Mouse (Mus musculus) left cerebral cortex, adult 11 months (tissue): ENCODE results near the gene Mrtfb.

Experiments used
- DNase-seq: peaks from one replicate; pipeline ENCODE4 v3.0.0; 2022; ENCODE audit warnings: low spot score

The Mrtfb gene

DNA sequence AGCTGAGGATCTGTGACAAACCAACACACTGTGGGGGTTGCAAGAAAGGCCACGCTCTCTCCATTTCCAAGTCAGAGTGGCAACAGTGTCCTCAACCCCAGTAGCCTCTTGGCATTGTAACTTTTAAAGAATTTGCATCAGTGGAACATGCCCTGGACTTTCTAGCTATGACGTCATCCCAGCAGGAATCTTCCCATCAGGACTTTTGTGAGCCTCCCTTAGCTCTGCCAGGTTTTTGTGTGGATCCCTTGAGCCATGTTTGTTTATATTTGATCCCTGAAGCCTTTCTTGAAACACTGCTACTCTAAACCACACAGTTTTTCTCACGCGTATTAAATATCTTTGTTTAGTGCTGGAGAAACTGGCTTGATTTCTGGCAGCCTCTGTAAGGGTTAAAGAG is 97.6 kb downstream of the Mrtfb start:
- no peak for DNase-seq

DNA sequence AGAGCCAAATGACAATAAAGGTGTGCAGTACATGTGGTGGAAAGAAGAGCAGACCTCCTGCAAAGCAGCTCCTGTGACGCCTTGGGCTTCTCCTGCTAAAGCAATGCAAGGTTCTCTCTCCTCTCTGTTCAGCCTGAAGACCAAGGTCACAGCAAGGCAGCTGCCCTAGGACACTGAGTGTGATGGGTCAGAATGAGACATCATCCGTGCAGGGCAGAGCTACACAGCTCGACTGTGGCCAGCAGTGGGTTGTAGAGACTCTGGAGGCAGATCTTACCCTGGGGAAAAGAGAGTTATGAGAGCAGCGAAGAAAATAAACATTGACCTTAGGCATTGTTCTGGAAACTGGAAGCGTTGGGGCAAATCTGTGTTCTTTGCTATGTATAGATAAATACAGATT is 98.2 kb downstream of the Mrtfb start:
- DNase-seq = no peak

DNA sequence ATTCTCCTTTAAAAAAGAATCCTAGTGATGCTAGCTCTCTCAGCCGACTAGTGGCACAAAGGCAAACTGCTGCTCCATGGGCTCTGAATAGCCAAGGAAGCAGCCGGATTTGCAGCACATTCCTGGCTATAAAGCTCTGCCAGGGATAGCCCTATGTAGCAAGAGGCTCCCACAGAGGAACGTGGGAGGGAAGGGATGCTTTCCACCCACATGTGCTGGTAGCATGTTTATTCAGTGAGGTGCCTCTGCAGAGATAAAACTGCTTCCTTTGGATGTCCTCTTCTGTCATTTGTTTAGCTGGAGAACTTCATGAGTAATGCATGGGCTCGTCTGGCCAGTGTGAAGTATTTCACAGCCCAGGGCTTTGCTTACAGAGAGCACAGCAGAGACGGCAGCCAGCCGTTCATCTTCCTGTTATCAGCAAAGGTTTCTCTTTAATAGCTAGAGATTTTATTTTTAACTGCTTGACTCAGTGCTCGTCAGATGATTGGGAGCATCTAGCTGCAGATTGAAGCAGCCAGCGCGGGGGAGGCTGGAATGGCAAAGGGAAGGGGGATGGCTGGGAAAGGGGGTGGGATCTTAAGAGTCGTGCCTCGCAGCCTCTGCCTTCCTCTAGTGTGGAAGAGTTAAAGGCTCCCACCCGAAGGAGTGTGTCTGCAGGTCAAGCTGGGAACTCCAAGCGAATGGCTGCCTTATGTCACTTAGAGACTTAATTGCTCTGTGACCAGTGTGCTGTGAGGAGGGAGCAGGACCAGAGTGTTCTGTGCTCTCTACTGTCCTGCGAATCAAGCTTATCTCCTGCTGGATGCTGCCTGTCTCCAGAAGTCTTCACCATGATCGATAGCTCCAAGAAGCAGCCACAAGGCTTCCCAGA is 101.8 kb downstream of the Mrtfb start:
- peak; percentile 81 for DNase-seq

DNA sequence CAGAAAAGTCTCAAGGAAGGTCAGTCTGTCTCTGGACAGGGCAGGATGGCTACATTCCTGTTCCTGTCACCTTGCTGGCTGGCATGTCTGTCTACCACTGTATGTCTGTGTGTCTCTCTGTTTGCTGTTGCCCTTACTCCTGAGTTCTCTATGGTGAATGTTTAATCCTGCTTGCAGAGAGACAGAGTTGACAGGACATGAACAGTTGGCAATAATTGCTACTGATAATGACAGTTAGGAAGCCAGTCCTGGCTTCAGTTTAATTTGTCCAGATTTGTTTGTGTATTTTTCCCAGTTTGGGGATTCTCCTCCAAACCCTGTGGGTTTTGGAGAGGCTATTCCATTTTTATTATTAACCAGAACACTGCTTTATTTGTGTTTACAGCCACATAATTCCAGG is 102.5 kb downstream of the Mrtfb start:
- no peak for DNase-seq

DNA sequence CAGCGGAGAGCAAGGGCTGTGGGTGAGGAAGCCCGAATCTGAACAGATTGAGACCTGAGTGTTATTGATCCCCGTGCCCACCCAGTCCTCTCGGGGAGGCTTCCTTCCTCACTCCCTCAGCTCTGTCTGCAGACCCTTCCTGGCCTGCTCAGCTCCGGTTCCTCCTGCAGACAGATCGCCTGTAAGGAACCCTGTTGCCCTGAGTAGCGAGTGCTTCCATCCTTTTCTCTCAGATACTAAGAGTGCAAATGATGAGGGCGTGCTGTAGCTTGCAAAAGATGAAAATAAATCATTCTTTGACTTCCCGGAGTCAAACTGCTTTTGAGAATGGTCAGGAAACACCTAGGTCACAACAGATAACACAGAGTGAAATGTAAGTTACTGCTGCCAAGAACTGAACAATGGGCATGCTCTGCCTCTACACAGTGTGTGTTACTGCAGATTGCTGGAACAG is 103.2 kb downstream of the Mrtfb start:
- no peak for DNase-seq

DNA sequence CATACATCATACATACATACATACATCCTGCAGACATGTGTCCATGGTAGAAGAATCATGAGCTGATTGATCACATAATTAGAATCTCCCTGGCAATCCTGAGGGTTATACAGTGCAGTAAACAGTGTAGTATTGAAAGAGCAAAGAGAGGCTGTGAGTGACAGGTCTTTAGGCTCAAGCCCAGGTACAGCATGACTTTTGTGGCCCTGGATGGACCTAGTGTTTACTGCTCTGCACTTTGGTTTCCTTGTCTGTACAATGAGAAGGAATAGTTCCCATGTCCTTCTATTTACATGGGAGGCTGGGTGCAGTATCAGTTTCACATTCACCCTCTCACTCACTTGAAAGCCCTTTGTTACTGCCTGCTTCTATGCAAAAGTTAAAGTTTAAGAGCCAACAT is 103.9 kb downstream of the Mrtfb start:
- no peak for DNase-seq

DNA sequence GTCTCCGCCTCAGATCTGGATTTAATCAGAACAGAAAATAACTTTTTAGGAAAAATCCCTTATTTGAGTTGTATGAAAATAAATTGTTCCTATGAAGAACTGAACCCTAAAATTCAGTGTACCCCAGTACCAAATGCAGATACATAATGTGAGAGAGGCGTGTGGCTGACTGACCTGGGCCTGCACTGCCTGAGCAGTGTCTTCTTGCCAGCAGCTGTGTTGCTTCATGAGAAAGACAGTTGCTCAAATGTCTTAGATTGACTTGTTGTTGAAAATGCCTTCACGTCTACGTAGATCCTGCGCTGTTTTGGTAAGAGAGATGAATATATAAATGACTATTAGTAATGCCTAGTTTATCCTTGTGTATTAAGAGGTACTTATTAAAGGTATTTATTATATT is 104.6 kb downstream of the Mrtfb start:
- no peak for DNase-seq

DNA sequence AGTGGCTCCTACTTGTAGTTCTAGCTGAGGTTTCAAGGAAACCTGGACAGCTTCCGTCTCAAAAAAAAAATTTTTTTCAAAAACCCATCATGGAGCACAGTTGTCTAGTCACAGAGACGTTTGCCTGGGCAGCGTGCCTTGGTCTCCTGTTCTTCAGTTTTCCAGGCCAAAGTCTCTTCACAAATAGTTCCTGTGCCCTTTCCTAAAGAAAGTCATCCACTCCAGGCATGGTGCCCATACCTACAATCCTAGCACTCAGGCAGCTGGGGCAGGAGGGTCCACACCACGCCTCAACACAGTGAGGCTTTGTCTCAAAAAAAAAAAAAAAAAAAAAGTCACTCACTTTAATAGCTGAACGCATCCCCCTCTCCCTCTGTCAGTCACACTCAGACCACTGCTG is 106.9 kb downstream of the Mrtfb start:
- DNase-seq = no peak

DNA sequence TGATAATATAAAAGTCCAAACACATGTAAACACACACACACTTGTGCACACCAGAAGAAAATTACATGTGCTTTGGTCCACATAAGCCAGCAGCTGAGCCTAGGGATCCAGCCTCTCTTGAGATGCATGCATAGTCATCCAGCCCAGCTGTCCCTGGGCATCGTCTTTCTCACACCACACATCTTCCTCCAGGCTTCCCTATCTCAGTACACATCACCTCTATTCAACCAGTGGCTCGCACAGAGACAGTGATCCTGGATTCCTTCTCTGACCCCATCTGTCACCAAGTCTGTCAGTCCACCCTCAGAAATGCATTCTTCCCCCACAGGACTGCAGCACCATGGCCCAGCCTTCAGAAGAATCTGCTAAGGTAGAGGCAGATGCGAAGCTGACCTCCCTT is 107.9 kb downstream of the Mrtfb start:
- DNase-seq = no peak

DNA sequence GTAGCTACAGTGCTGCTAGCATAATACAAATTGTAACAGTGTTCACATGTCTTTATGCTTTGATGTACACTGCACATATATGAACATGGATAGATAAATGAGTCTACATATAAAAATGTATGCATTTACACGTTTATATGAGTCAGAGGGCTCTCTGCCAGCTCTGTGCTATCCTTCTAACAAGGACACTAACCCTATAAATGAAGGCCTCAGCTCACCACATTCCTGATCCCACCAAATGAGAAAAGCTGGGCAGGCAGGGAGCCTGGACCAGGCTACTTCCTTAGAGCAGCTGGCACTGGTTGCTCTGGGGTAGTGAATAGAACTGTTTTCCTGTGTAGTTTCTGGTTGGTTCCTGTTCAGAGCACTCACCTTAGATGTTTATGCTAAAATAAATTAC is 110.0 kb downstream of the Mrtfb start:
- DNase-seq = no peak

DNA sequence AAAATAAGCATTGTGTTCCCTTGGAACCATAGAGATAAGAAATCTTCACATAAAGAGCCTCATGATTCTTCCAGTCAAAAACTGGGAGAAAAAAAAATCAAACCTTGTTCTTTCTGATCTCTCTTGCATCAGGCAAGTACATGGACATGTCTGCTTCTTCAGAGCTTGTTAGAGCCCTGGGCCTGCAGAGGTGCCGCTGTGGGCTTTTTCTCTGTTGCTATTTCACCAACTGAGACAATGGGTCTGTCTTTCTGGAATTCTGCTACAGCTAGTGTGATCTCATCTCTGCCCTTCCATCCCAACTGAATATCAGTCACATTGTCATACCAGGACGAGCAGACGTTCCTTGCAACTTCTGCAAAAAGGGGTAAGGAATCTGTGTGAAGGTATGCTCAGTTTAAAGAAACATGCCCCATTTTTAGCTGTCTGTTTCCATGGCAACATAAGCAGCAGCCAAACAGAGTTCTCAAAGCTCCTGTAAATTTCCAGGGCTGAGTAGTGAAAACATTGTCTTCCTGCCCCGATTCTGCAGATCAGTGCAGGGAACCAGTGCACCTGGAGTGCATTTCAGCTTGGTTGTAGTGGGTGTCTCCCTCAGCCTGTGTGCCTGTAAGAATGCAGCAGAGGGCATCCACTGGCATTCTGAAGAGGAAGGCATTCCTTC is 110.7 kb downstream of the Mrtfb start:
- DNase-seq = peak; percentile 68

DNA sequence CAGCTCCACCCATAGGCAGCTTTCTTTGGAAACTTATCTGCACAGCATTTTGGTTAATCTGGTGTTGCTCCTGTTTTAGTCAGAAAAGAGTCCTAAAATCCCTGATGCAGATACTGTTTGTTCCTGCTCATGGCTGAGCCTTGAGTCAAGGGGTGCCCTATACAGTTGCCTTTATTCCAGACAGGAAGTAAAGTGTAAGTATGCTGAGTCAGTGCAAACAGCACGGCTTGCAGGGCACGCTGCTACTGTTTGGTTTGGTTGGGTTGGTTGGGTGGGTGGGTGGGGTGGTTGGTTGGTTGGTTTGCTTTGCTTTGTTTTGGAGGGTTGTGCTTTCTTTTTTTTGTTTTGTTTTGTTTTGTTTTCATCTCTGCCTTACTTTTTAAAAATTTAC is 111.2 kb downstream of the Mrtfb start:
- no peak for DNase-seq

DNA sequence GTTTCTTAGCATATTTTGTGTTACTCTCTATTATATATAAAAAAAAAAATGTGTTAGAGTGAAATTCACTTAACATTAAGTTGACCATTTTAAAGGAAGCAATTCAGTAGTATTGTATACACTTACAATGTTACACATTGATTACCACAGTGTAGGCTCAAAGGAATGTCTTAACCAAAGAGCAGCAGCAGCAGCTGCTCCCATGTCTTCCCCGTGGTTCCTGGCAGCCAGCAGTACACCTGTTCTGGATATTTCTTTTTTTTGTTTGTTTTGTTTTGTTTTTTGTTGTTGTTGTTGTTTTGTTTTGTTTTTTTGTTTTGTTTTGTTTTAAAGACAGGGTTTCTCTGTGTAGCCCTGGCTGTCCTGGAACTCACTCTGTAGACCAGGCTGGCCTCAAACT is 112.4 kb downstream of the Mrtfb start:
- no peak for DNase-seq

DNA sequence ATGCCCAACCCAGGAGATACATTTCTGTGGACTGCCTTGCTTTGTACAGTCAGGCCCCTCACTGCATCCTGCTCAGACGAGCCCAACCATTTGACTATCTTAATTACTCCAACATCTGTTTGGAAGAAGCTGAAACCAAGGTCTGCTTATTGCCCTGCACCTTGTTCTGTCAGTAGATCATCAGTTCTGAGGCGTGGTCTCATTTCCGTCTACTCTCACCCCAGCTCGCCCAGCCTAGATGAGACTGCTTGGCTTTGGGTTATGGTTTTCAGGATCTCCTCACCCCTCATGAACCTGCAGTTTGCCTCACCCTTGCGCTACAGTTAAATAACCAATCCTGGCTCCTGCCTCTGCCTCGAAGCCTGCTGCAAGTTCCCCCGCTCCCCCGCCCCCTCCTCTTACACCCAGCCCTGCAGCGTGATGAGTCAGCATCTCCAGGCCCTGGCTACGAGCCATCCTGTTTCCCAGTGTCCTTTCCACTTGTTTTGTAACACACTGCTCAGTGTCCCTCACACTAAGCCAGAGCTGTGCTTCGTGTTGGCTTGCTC is 115.5 kb downstream of the Mrtfb start:
- peak; percentile 73 for DNase-seq

DNA sequence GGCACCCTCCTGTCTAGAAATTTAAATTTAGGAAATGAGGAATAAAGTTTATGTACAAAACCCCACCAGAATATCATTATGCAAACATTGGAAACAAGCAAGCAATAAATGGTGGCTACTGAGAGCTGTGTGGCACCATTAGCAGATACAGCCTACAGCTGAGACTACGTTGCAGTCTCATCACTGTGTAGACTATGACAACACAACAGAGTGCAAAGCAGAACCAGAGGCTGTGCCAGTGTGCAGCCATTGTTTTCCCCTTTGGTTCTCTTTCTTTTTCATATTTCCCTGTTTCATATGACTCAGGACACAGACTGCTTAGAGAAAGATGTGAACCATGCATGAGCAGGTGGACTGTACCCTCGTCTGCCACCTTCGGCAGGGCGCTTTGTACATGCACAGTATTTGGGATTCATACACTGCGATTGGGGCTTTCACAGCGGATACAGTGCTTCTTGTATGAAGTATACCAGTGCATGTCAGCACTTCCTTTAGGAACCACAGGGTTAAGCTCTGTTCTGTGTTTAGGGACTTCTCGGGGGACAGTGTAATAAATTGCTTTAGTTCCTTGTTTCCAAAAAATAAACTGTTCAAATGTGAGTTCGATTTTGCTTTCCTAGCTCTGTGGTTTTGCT is 116.7 kb downstream of the Mrtfb start:
- DNase-seq = no peak

DNA sequence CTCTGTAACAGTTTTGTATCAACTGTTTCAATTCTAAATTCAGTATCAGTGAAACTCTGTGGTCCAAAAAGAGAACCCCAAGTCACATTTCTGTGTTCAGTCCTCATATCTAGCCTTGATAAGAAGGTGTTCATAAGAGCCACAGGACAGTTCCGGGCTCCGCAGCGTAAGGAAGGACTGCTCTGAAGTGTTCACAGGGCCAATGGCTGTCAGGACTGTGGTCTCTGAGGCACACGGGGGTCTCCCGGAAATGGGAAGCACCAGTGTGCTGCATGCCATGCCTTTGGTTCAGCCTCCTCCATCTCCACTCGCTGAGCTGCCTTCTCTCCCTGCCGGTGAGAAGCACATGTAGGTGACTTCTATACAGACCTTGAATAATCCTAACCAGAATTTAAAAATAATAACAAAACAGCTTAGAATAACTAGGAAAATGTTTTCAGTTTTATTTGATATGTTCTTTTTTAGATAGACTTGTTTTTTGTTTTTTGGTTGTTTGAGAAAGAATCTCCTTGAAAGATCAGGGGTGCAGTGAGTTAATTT is 120.7 kb downstream of the Mrtfb start:
- DNase-seq = no peak

DNA sequence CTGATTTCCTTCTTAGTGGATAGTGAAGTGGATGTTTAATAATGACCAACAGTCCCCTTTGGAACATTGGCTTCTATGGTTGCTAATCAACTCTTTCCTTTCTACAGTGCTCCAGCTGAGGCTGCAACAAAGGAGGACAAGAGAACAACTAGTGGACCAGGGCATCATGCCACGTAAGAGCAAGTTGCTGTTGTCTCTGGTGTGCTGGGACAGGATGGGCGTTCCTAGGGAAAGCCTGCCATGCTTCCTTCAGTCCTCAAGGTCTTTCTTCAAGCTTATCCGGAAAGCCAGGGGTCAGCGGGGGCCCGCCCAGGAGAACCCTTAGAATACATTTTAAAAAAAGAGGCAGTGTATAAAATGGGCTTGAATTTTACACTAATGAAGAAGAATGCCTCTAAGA is 121.9 kb downstream of the Mrtfb start:
- no peak for DNase-seq

DNA sequence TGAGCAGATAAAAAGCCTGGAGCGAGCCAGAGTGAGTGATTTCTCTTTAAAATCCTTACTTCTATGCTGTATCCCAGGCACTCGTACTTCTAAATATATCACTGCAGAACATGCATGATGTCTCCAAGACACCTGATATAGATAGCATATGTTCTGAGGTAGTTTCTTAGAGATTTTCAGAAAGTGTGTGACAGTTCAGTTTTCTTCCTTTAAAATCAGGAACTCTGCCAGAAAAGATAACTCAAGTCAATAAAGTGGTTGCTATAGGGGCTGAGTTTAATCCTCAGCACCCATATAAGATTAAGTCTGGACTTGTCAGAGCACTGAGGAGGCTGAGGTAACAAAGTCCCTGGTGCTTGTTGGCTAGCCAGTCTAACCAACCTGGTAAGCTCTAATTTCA is 123.6 kb downstream of the Mrtfb start:
- no peak for DNase-seq

DNA sequence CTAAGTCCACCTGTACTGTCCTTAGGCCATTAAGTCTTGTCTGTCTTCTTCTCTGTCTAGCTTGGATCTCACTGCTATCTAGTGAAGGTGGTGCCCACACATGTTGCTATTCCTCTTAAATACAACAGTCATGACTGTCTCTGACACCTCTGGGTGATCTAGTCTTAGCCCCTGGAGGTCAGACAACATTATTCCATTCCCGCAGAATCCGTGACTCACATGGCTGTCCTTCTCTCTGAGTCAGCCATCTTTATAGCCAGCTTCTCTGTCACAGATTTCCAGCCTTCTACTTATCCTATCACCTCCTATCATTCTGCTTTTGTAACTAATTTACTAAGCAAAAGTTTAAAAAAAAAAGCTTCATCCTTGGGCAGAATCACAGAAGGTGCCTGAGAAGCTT is 125.5 kb downstream of the Mrtfb start:
- DNase-seq = no peak

DNA sequence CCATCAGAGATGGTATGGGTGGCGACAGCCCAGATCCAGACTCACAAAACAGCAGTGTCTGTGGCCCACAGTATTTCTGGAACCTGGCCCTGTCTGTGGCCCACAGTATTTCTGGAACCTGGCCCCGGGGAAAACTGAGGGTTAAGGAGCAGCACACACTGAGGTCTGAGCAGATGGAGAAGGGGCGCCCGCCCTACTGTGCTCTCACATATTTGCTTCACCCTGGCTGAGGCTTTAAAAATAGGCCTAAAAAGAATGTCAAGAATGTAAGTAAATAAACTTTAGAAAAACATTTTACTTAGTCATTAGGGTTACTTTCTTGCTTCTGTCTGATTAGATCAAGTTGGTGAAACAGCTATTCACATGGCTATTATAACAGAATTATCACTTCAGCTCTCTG is 131.0 kb downstream of the Mrtfb start:
- DNase-seq = no peak

DNA sequence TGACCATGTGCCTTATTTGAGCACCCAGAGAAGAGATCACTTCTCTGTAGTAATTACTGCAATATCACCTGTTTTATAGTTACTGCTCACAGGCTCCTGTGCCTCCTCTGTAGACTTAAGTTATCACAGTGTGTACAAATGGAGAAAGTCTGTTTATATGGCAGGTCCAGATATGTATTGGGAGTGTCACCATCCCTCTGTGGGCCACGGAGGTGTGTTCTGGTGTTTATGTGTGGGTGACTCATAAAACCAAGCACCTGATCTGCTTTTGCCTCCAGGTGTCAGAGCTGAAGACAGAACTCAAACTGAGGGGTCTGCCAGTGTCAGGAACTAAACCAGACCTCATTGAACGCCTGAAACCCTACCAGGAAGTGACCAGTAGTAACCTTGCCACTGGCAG is 144.1 kb downstream of the Mrtfb start:
- DNase-seq = no peak

DNA sequence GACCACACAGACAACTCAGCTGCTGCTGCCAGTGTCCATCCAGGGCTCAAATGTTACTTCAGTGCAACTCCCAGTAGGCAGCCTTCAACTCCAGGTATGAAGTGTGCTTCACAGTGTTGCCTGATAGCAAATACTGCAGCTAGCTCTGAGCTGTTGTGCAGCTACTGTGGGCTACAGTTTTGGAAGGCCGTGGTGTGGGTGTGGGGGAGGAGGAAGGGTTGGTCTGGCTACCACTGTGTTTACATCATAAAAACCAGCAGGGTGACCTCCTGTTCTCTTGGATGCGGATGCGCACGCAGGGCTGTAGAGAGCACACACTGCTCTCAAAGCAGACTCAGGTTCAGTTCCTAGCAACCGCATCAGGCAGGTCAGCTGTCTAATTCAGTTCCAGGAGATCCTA is 145.3 kb downstream of the Mrtfb start:
- no peak for DNase-seq

DNA sequence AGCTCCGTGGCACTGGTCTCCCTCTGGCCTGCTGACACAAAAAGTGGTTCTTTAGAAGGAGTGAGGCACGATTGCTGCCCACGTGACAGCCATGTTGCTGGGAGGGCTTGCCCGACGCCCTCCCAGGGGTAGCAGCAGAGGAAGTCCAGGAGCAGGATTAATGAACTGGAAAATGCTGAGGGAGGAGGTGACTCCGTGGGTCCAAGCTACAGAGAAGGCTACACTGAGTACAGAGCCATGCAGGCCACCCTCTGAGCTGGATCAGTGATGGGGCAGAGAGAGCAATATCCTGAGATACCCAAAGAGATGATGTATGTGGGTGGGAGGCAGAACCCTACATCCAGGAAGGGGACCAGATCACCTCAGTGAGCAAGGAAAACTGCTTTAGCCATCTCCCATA is 148.4 kb downstream of the Mrtfb start:
- no peak for DNase-seq
